Mouse (Mus musculus) stomach, embryonic 16.5 days (tissue): ENCODE measurements around the gene Erbb3. TPM values are rescaled to one million over a fixed set of nuclear protein-coding genes. Genes with fewer than 3 reads are reported as not detected.

Experiments
- ATAC-seq: fragments of 200-750 bp; cut with Nextera tagmentation; 2 replicates; pipeline ENCODE4 v1.8.0; 2017; ENCODE audit warnings: moderate number of reproducible peaks, moderate TSS enrichment; ENCODE audit not compliant: insufficient read depth, low FRiP score
- H3K27ac ChIP-seq: fragments of 300-500 bp; sonication (generic); 2 replicates; pipeline ENCODE4 v1.5.1; 2014; ENCODE audit warnings: low read length
- H3K27me3 ChIP-seq: fragments of 300-500 bp; sonication (generic); 2 replicates; pipeline ENCODE4 v1.6.1; 2014; ENCODE audit warnings: low read length, control low read depth, mixed read lengths; ENCODE audit not compliant: control insufficient read depth, insufficient read depth
- H3K36me3 ChIP-seq: fragments of 300-500 bp; sonication (generic); 2 replicates; pipeline ENCODE4 v1.6.1; 2014; ENCODE audit warnings: low read length; ENCODE audit not compliant: control insufficient read depth, insufficient read depth
- H3K4me1 ChIP-seq: fragments of 300-500 bp; sonication (generic); 2 replicates; pipeline ENCODE4 v1.6.1; 2014; ENCODE audit warnings: low read length, control low read depth, mixed read lengths; ENCODE audit not compliant: control insufficient read depth, insufficient read depth
- H3K4me2 ChIP-seq: fragments of 300-500 bp; sonication (generic); 2 replicates; pipeline ENCODE4 v1.6.1; 2014; ENCODE audit warnings: low read depth, low read length, mixed read lengths
- H3K4me3 ChIP-seq: fragments of 300-500 bp; sonication (generic); replicated peaks from 2 replicates; pipeline ENCODE4 v1.5.1; 2014; ENCODE audit warnings: mild to moderate bottlenecking, low read length
- H3K9ac ChIP-seq: fragments of 300-500 bp; sonication (generic); 2 replicates; pipeline ENCODE4 v1.6.1; 2014; ENCODE audit warnings: low read length
- H3K9me3 ChIP-seq: fragments of 300-500 bp; sonication (generic); replicated peaks from 2 replicates; pipeline ENCODE4 v1.6.1; 2016; ENCODE audit warnings: low read length, control low read depth; ENCODE audit not compliant: control insufficient read depth
- WGBS: fragments of 180-500 bp; shearing (Covaris S2); extraction: QIAGEN DNeasy Blood & Tissue Kit; methylation state at CpG from one replicate; pipeline ENCODE4 v1.1.7; 2014; 5-methylcytosine and 5-hydroxymethylcytosine counted together
- polyA plus RNA-seq: library from polyadenylated mRNA; unstranded; fragments of >200 nt; fragmentation: Nextera tagmentation; extraction: Ambion mirVana; gene quantifications from 2 replicates; pipeline ENCODE4 v1.2.1, GENCODE M21; 2015

Gene Erbb3
- polyA plus RNA-seq, 1 experiment from 2014 or later = 32.0 TPM

DNA sequence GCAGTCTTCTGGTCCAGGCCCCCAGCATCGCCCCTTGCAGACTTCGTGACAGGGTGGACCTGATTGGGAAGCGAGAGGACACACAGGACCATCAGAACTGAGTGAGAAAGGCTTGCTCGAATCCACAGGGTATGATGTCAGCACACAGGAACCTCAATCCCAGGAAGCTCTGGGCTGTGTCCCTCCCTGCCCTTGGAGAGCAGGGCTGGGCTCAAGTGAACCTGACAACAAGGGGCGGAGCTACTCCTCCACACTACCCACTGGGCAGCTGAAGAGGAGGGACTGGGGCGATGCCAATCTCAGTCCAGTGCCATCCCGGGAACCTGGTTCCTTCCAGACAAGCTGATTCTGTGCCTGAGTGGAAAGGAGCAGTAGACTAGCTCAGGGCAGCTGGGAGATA lies 5.8 kb downstream of the Erbb3 start:
- Histone ChIP-seq H3K4me3 (peak overlapping the region; percentile 9; the same call in 1 of the 2 replicates), H3K36me3 (no peaks in the 10 kb centered on the region), H3K4me1 (peaks cover 22% of the 10 kb centered on the region; the same call in 1 of the 2 replicates), H3K9me3 (no peaks in the 10 kb centered on the region), H3K27me3 (0 out of 2 replicates have a peak, but pooled peaks cover 5% of the 10 kb centered on the region), H3K9ac (peak overlapping the region; percentile 41; the same call in 1 of the 2 replicates), H3K4me2 (peak overlapping the region; percentile 35), H3K27ac (peak overlapping the region; percentile 78)
- ATAC-seq = peak; percentile 51
- 20% methylated on average over 7 of the region's 7 CpGs for WGBS

GRCm38 (mm10) chr10:128579731-128580130 lies 9.7 kb downstream of the Erbb3 start:
- Histone ChIP-seq H3K27me3 (no peaks in the 10 kb centered on the region), H3K9ac (no peak overlapping the region), H3K4me2 (no peak overlapping the region), H3K36me3 (0 out of 2 replicates have a peak, but pooled peaks cover 3% of the 10 kb centered on the region), H3K27ac (no peak overlapping the region), H3K9me3 (no peaks in the 10 kb centered on the region), H3K4me1 (peaks cover 12% of the 10 kb centered on the region; the same call in 1 of the 2 replicates), H3K4me3 (no peak overlapping the region)
- WGBS = 86% methylated on average over 4 of the region's 4 CpGs
- ATAC-seq = no peak

- no peaks in the 10 kb centered on the region for H3K9me3 ChIP-seq
- 59% methylated on average over 3 of the region's 3 CpGs for WGBS
- H3K36me3 ChIP-seq = 0 out of 2 replicates have a peak, but pooled peaks cover 3% of the 10 kb centered on the region
- no peak overlapping the region for H3K9ac ChIP-seq
- H3K4me1 ChIP-seq = peaks cover 12% of the 10 kb centered on the region; the same call in 1 of the 2 replicates
- no peak overlapping the region for H3K4me2 ChIP-seq
- no peak overlapping the region for H3K4me3 ChIP-seq
- peak; percentile 69 for ATAC-seq
- no peak overlapping the region for H3K27ac ChIP-seq
- no peaks in the 10 kb centered on the region for H3K27me3 ChIP-seq
Measured at GRCm38 (mm10) chr10:128579298-128579697, 10.2 kb downstream of the Erbb3 start.

DNA sequence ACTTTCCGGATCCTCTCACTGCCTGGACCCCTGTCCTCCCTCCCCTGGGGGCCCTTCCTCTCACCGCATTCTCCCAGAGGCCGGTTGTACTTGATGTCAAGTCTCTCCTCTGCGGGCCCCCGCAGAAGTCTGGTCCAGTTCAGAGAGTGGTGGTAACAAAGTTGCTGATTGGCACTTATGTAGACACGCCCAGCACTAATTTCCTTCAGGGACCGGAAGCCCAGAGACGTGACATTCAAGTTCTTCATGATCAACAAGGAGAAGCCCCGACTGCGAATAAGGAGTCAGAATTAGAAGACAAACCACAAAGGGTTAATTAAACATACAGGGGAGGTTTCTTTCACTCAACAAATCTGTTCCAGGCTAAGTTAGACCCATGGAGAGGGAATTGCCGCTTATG lies 11.1 kb downstream of the Erbb3 start:
- Histone ChIP-seq H3K4me1 (peaks cover 3% of the 10 kb centered on the region; the same call in 1 of the 2 replicates), H3K27me3 (no peaks in the 10 kb centered on the region), H3K36me3 (0 out of 2 replicates have a peak, but pooled peaks cover 3% of the 10 kb centered on the region), H3K4me3 (no peak overlapping the region), H3K9ac (peak overlapping the region; percentile 33; the same call in 1 of the 2 replicates), H3K4me2 (no peak overlapping the region), H3K27ac (no peak overlapping the region), H3K9me3 (no peaks in the 10 kb centered on the region)
- ATAC-seq = no peak
- 70% methylated on average over 11 of the region's 11 CpGs for WGBS

- H3K36me3 ChIP-seq = 0 out of 2 replicates have a peak, but pooled peaks cover 3% of the 10 kb centered on the region
- 91% methylated on average over 2 of the region's 2 CpGs for WGBS
Measured at GRCm38 (mm10) chr10:128575063-128575462, 14.4 kb downstream of the Erbb3 start.

GRCm38 (mm10) chr10:128565788-128566531 lies 23.5 kb downstream of the Erbb3 start, which contains the start of gene Pa2g4:
Gene Pa2g4 (minus strand): TSS chr10:128565987.
- Histone ChIP-seq H3K4me2 (peak within 1 kb of the TSS; percentile 80), H3K27ac (peak within 1 kb of the TSS; percentile 94), H3K4me3 (peak within 1 kb of the TSS; percentile 82), H3K9ac (peak within 1 kb of the TSS; percentile 91), H3K9me3 (no peaks in the 10 kb centered on the region), H3K27me3 (no peaks in the 10 kb centered on the region), H3K36me3 (peaks cover 9% of the 10 kb centered on the region; the same call in 1 of the 2 replicates), H3K4me1 (peaks cover 11% of the 10 kb centered on the region; the same call in 1 of the 2 replicates)
- under 1% methylated on average over 58 of the region's 58 CpGs for WGBS
- peak; percentile 99 for ATAC-seq

More at GRCm38 (mm10) chr10:128575063-128575462, 14.4 kb downstream of the Erbb3 start:
- Histone ChIP-seq H3K4me3 (no peak overlapping the region), H3K27me3 (no peaks in the 10 kb centered on the region), H3K9ac (no peak overlapping the region), H3K27ac (no peak overlapping the region), H3K9me3 (no peaks in the 10 kb centered on the region), H3K4me1 (no peaks in the 10 kb centered on the region), H3K4me2 (no peak overlapping the region)
- ATAC-seq = no peak

GRCm38 (mm10) chr10:128565206-128565787 lies 24.2 kb downstream of the Erbb3 start:
- 0 out of 2 replicates have a peak, but pooled peaks have one; percentile 3 for ATAC-seq
- Histone ChIP-seq H3K4me1 (peaks cover 11% of the 10 kb centered on the region; the same call in 1 of the 2 replicates), H3K9me3 (no peaks in the 10 kb centered on the region), H3K9ac (peak overlapping the region; percentile 91), H3K4me3 (peak overlapping the region; percentile 82), H3K27ac (peak overlapping the region; percentile 91), H3K27me3 (no peaks in the 10 kb centered on the region), H3K4me2 (peak overlapping the region; percentile 80), H3K36me3 (peaks cover 12% of the 10 kb centered on the region; the same call in 1 of the 2 replicates)
- under 1% methylated on average over 45 of the region's 46 CpGs for WGBS

DNA sequence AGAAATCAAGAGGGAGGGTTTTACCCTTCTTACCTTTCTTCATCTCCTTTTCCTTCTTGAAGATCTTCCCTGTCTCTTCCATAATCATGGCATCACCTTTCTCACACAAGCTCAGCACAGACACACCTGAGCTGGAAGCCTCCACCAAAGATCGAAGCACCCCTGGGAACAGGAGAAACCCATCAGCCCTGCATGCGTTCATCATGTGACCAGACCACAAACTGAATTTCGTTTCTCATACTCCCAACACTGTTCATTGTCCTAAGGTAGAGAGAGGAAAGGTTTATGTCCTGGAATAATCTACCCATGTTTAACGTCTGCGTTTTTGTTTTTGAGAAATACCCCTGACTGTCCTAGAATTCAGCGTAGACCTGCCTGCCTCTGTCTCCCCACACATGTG lies 25.9 kb downstream of the Erbb3 start:
- Histone ChIP-seq H3K36me3 (peaks cover 28% of the 10 kb centered on the region; the same call in 1 of the 2 replicates), H3K27me3 (no peaks in the 10 kb centered on the region), H3K9me3 (no peaks in the 10 kb centered on the region), H3K9ac (peak overlapping the region; percentile 54), H3K4me1 (peaks cover 11% of the 10 kb centered on the region; the same call in 1 of the 2 replicates), H3K4me3 (peak overlapping the region; percentile 5), H3K4me2 (peak overlapping the region; percentile 80; the same call in 1 of the 2 replicates), H3K27ac (no peak overlapping the region)
- 77% methylated on average over 6 of the region's 6 CpGs for WGBS
- no peak for ATAC-seq

DNA sequence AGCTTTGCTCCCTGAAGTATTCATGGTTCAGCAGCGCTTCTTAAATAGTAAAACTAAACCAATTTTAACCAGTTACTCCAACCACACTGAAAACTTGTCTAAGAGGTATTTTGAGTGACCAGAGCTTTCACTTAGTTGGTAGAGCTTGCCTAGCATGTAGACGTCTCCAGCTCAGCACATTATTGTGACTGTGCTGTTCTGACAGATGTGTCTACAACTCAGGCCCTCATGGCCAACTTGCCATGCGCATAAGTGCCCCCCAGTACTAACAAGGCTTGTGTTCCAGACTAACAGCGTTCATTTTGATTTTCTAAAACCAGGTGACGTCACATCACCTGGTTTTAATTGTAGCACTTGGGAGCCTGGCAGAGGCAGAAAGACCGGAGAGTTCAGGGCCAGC lies 32.5 kb downstream of the Erbb3 start:
- WGBS = 87% methylated on average over 6 of the region's 6 CpGs
- no peak for ATAC-seq
- Histone ChIP-seq H3K4me3 (no peak overlapping the region), H3K27ac (no peak overlapping the region), H3K36me3 (peaks cover 38% of the 10 kb centered on the region), H3K9me3 (no peaks in the 10 kb centered on the region), H3K27me3 (no peaks in the 10 kb centered on the region), H3K4me1 (no peaks in the 10 kb centered on the region), H3K9ac (no peak overlapping the region), H3K4me2 (no peak overlapping the region)
